8 mouse cellular contexts compared by ENCODE assay signal in genomic region chr9:59584871-59585308, GRCm38 (mm10). TPM values are rescaled to one million over a fixed set of nuclear protein-coding genes. Genes with fewer than 3 reads are reported as not detected.
DNase-seq lines count a peak whose midpoint lies in the region; ATAC-seq and TF ChIP-seq lines count a peak whose summit lies in the region.

No protein-coding gene starts in this region.

- H3K9ac ChIP-seq in limb, embryonic 14.5 days (ENCODE audit: low read depth, low read length, severe bottlenecking) = peak overlapping the region; percentile 40; the same call in 1 of the 2 replicates
- no peak overlapping the region for H3K9ac ChIP-seq in midbrain, embryonic 16.5 days (ENCODE audit: low read depth, low read length)

- H3K27me3 ChIP-seq in embryonic facial prominence, embryonic 10.5 days (replicated peaks; ENCODE audit: low read depth, poor library complexity, severe bottlenecking) = peaks cover 37% of the 10 kb centered on the region
- no peaks in the 10 kb centered on the region for H3K27me3 ChIP-seq in limb, embryonic 14.5 days (ENCODE audit: control insufficient read depth, insufficient read depth, low read length)
- H3K27me3 ChIP-seq in midbrain, embryonic 16.5 days (ENCODE audit: control insufficient read depth, insufficient read depth, low read depth, low read length) = no peaks in the 10 kb centered on the region

- WGBS in embryonic facial prominence, embryonic 10.5 days = 7% methylated on average over 13 of the region's 13 CpGs
- 4% methylated on average over 12 of the region's 13 CpGs for WGBS in limb, embryonic 14.5 days
- WGBS in midbrain, embryonic 16.5 days = 6% methylated on average over 13 of the region's 13 CpGs

- DNase-seq in 3134 (ENCODE audit: extremely low read depth, insufficient read length, low spot score) = peak; percentile 65
- peak; percentile 80 for DNase-seq in adrenal gland, postnatal 10 days
- DNase-seq in embryonic facial prominence, embryonic 10.5 days (ENCODE audit: low spot score) = peak; percentile 82
- peak; percentile 79 for DNase-seq in heart, adult 18-20 months
- DNase-seq in kidney, adult 18-20 months = peak; percentile 70
- peak; percentile 76 for DNase-seq in limb, embryonic 14.5 days (ENCODE audit: low spot score)
- DNase-seq in spleen, adult 18-20 months = peak; percentile 33 to 61

- peaks cover 15% of the 10 kb centered on the region for H3K4me1 ChIP-seq in embryonic facial prominence, embryonic 10.5 days
- no peaks in the 10 kb centered on the region for H3K4me1 ChIP-seq in limb, embryonic 14.5 days (ENCODE audit: control insufficient read depth, insufficient read depth, low read length)
- peaks cover 22% of the 10 kb centered on the region for H3K4me1 ChIP-seq in midbrain, embryonic 16.5 days (ENCODE audit: control insufficient read depth, insufficient read depth, low read length)

- no peak for TF ChIP-seq POLR2A in limb, embryonic 14.5 days (IDR thresholded peaks at IDR 0.05; ENCODE audit: borderline replicate concordance, extremely low read depth, insufficient read depth, insufficient read length)

- peak overlapping the region; percentile 44 for H3K4me3 ChIP-seq in embryonic facial prominence, embryonic 10.5 days
- peak overlapping the region; percentile 31 for H3K4me3 ChIP-seq in limb, embryonic 14.5 days (replicated peaks; ENCODE audit: low read length)
- no peak overlapping the region for H3K4me3 ChIP-seq in midbrain, embryonic 16.5 days (ENCODE audit: low read depth, low read length)

- peak overlapping the region; percentile 55 for H3K4me2 ChIP-seq in limb, embryonic 14.5 days (replicated peaks; ENCODE audit: low read depth, low read length, severe bottlenecking)
- H3K4me2 ChIP-seq in midbrain, embryonic 16.5 days (ENCODE audit: low read length) = peak overlapping the region; percentile 22

- H3K36me3 ChIP-seq in embryonic facial prominence, embryonic 10.5 days (replicated peaks) = no peaks in the 10 kb centered on the region
- no peaks in the 10 kb centered on the region for H3K36me3 ChIP-seq in limb, embryonic 14.5 days (ENCODE audit: control insufficient read depth, insufficient read depth, low read length)
- no peaks in the 10 kb centered on the region for H3K36me3 ChIP-seq in midbrain, embryonic 16.5 days (ENCODE audit: control insufficient read depth, insufficient read depth, low read length)

- H3K27ac ChIP-seq in embryonic facial prominence, embryonic 10.5 days (replicated peaks) = no peak overlapping the region
- H3K27ac ChIP-seq in limb, embryonic 14.5 days (replicated peaks; ENCODE audit: low read depth, low read length) = no peak overlapping the region
- H3K27ac ChIP-seq in midbrain, embryonic 16.5 days (ENCODE audit: low read length) = no peak overlapping the region

- ATAC-seq in limb, embryonic 14.5 days (ENCODE audit: low FRiP score, low read depth) = peak; percentile 84
- no peak for ATAC-seq in midbrain, embryonic 16.5 days

- H3K9me3 ChIP-seq in embryonic facial prominence, embryonic 10.5 days = no peaks in the 10 kb centered on the region
- H3K9me3 ChIP-seq in limb, embryonic 14.5 days (ENCODE audit: control insufficient read depth, low read length) = no peaks in the 10 kb centered on the region
- H3K9me3 ChIP-seq in midbrain, embryonic 16.5 days (replicated peaks; ENCODE audit: control insufficient read depth, low read length, poor library complexity, severe bottlenecking) = no peaks in the 10 kb centered on the region

RNA-seq across cellular contexts. Expression of gene Celf6, which starts 7.2 kb away (rescaled TPM):
- 1 to 10 TPM; 5.1 to 8.0 TPM for total RNA-seq in adrenal gland, postnatal 10 days (2021)
- polyA plus RNA-seq in embryonic facial prominence, embryonic 10.5 days (2016; fragmentation: Nextera tagmentation; extraction: Ambion mirVana) = 1.3 TPM in 2 replicates
- total RNA-seq in heart, adult 18-20 months (2021) = not detected
- polyA plus RNA-seq in limb, embryonic 14.5 days (2012; rRNA removed) = 0.06 and 0.16 TPM in 2 replicates
- not detected in 2 replicates for polyA plus RNA-seq in limb, embryonic 14.5 days (2014; fragmentation: Nextera tagmentation; extraction: Ambion mirVana)
- polyA plus RNA-seq in midbrain, embryonic 16.5 days (2015; fragmentation: Nextera tagmentation; extraction: Ambion mirVana) = 64.7 and 65.0 TPM in 2 replicates

RNA-seq across cellular contexts. Expression of gene Parp6, which starts 32.2 kb away (rescaled TPM):
- total RNA-seq in adrenal gland, postnatal 10 days (2021) = 10 to 100 TPM; 26.2 to 35.7 TPM
- polyA plus RNA-seq in embryonic facial prominence, embryonic 10.5 days (2016; fragmentation: Nextera tagmentation; extraction: Ambion mirVana) = 37.7 and 40.8 TPM in 2 replicates
- total RNA-seq in heart, adult 18-20 months (2021) = 10 to 100 TPM; 17.0 to 17.6 TPM
- polyA plus RNA-seq in limb, embryonic 14.5 days (2012; rRNA removed) = 55.2 and 57.0 TPM in 2 replicates
- polyA plus RNA-seq in limb, embryonic 14.5 days (2014; fragmentation: Nextera tagmentation; extraction: Ambion mirVana) = 20.3 and 31.1 TPM in 2 replicates
- 214 and 222 TPM in 2 replicates for polyA plus RNA-seq in midbrain, embryonic 16.5 days (2015; fragmentation: Nextera tagmentation; extraction: Ambion mirVana)

RNA-seq across cellular contexts. Expression of gene Tmem202, which starts 45.2 kb away (rescaled TPM):
- 1 to 10 TPM in 1 of 2 experiments, under 1 TPM in 1; 0.88 to 1.6 TPM for total RNA-seq in adrenal gland, postnatal 10 days (2021)
- not detected in 2 replicates for polyA plus RNA-seq in embryonic facial prominence, embryonic 10.5 days (2016; fragmentation: Nextera tagmentation; extraction: Ambion mirVana)
- under 1 TPM; 0.40 to 0.93 TPM for total RNA-seq in heart, adult 18-20 months (2021)
- 0.10 TPM in 2 replicates for polyA plus RNA-seq in limb, embryonic 14.5 days (2012; rRNA removed)
- not detected in 2 replicates for polyA plus RNA-seq in limb, embryonic 14.5 days (2014; fragmentation: Nextera tagmentation; extraction: Ambion mirVana)
- polyA plus RNA-seq in midbrain, embryonic 16.5 days (2015; fragmentation: Nextera tagmentation; extraction: Ambion mirVana) = 0.94 and 0.97 TPM in 2 replicates

RNA-seq across cellular contexts. Expression of gene Hexa, which starts 45.5 kb away (rescaled TPM):
- total RNA-seq in adrenal gland, postnatal 10 days (2021) = 10 to 100 TPM; 70.7 to 71.7 TPM
- polyA plus RNA-seq in embryonic facial prominence, embryonic 10.5 days (2016; fragmentation: Nextera tagmentation; extraction: Ambion mirVana) = 42.5 and 43.2 TPM in 2 replicates
- total RNA-seq in heart, adult 18-20 months (2021) = 10 to 100 TPM; 49.6 to 54.9 TPM
- polyA plus RNA-seq in limb, embryonic 14.5 days (2012; rRNA removed) = 82.0 and 110 TPM in 2 replicates
- 94.9 and 109 TPM in 2 replicates for polyA plus RNA-seq in limb, embryonic 14.5 days (2014; fragmentation: Nextera tagmentation; extraction: Ambion mirVana)
- polyA plus RNA-seq in midbrain, embryonic 16.5 days (2015; fragmentation: Nextera tagmentation; extraction: Ambion mirVana) = 60.4 and 62.4 TPM in 2 replicates

Comparison
In these comparisons a context has a peak if more than half of its experiments do, and no peak if none do; other contexts are left out.
1. RNA of gene Celf6, which starts 7.2 kb away (polyA plus RNA-seq): 64.7 to 65.0 TPM in midbrain, embryonic 16.5 days; 1.3 TPM in embryonic facial prominence, embryonic 10.5 days and 0.06 to 0.16 TPM in limb, embryonic 14.5 days; every median in the first group is over 10 times any median in the second.
2. Peak in every context shown above with its lines, with median percentiles within 50 percentile points of each other: DNase-seq.